Mouse (Mus musculus): ENCODE measurements at regions not wholly inside any gene's neighbourhood (a gene's known extent, or its start where the extent isn't known, plus 50 kb on each side); places are given as distances from the start of the nearest gene placed in this dataset.

DNA sequence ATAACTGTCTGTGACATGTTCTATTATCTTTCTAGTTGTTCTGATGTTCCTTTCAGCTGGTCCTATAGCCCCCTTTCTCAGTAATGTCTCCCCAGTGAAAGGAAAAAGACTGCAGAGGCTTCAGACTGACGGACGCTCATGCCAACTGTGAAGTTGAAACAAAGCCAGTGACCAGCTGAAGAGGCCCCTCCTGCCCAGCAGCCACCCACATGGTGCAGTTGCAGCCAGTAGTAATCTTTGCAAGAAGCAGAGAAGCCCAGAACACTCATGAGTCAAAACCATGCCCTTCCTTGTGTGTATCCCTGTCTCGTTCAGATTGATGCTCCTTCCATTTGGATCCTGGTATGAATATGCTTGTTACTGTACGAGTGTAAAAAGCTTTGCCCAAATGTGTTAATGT is 428.7 kb upstream of the Ubash3b start:
- TF ChIP-seq CTCF (IDR thresholded peaks at IDR 0.05; ENCODE audit: low read depth, low read length) (no peak), POLR2AphosphoS5 (IDR thresholded peaks at IDR 0.05; ENCODE audit: insufficient replicate concordance, low read depth, low read length) (no peak), TAL1 (conservative IDR thresholded peaks at IDR 0.05; ENCODE audit: low read depth, low read length) (no peak)

Data from G1E (cell line).